Mouse (Mus musculus) frontal cortex, postnatal 14 days (tissue): ENCODE data around the gene Nme2.
"Not testable (repeated sequence)": the region's sequence is repeated elsewhere in the genome, so short reads cannot be mapped to it uniquely, and the experiment has no call there.

Experiments
- DNase-seq, 2 experiments: peaks; one replicate each; pipeline ENCODE4 v3.0.0; 2022; ENCODE audit warnings: low spot score in 2 of 2

Gene Nme2

GRCm38 (mm10) chr11:93967381-93967780 lies 11.3 kb upstream of the Nme2 start:
- no peak for DNase-seq

GRCm38 (mm10) chr11:93965391-93965790 lies 9.3 kb upstream of the Nme2 start:
- DNase-seq = no peak

- no peak for DNase-seq
These were observed 7.0 kb upstream of the Nme2 start for GRCm38 (mm10) chr11:93963013-93963412.

DNA sequence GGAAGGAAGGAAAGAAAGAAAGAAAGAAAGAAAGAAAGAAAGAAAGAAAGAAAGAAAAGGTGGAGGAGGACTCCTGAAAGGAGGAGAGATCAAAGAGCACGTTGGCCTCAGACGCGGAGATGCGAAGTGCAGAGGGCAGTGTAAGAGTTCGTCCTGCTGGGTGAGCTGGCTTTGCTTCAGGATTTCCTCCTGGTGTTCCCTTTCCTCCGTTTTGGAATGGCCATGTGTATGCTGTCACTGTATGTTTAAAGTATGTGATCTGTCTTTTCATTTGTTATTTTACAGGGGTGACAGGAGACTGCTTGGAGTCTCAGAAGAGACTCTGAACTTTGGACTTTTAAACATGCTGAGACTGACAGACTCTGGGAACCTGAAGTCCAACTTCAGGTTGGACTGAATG lies 5.4 kb upstream of the Nme2 start:
- DNase-seq = no peak

GRCm38 (mm10) chr11:93957746-93958145 lies 1.7 kb upstream of the Nme2 start:
- DNase-seq = no peak

DNA sequence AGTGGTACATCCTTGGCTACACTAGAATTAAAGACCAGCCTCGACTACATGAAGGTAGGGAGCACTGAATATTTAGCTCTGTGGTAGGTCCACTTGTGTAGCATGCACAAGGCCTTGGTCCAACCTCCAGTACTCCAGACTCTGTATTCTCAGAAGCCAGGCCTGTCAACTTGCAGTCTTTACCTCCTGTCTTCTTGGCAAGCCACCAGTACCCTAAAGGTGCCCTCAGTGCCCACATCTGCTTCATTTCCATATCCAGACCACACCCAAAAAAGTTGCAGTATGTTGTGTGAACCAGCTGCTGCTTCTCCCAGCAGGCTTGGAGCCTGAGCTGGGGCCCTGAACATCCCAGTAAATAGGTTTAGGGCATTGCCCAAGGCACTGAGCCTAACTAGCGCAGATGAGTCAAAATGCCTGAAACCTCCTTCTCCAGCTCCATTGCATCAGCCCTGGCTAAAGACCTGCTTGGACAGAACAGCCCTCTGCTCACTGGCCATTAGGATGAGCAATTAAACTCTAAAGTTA lies 1.0 kb upstream of the Nme2 start:
- peak in 1 of 2 experiments; percentile 17 for DNase-seq

- peak; percentile 78 to 84 for DNase-seq
These were observed 556 bp downstream of the Nme2 start for GRCm38 (mm10) chr11:93955256-93956150.

GRCm38 (mm10) chr11:93954738-93955255 lies 1.3 kb downstream of the Nme2 start:
- no peak for DNase-seq

DNA sequence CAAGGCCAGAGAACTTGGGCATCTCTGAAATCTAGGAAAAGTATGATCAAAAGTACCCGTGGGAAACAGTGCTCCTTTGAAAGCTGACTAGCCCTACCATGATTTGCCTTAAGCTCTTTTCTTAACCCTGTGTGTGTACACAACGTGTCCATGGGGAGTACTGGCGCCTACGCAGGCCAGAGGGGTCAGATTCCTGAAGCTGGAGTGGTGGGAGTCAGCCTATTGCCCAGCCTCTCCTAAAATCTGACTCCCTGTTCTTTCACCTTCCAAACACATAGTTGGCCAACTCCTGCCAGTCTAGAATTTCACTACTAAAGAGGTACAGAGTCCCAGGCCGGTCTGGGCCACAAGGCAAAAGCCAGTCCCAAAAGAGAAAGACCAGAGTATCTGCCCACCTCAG lies 3.7 kb downstream of the Nme2 start:
- DNase-seq = no peak

- DNase-seq = no peak
These were observed 6.0 kb downstream of the Nme2 start for GRCm38 (mm10) chr11:93950045-93950444.

DNA sequence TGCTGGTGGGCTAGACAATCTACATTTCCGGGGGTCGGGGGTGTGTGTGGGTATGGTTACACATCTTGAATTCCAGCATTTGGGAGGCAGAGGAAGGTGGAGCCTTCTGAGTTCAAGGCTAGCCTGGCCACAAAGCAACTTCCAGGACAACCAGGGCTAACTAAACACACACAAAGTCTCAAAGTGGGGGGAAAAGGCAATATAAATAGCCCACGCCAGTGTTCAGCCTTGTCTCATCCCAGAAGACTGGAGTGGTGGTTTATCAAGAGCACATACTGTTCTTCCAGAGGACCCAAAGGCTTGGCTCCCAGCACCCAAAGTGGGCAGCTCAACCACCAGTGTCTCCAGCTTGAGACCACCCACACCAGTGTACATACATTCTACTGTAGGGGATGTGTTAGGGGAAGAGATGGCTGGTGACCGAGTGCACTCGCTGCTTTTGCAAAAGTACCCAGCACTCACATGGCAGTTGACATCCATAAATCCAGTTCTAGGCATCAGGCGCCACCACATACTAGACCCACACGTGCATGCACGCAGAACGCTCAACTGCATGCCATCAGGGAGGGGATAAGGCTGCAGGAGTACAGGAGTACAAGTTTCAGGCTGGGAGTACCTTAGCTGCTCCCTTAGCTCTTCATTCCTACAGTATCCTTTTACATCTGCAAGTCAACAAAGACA lies 7.0 kb downstream of the Nme2 start:
- no peak for DNase-seq

DNA sequence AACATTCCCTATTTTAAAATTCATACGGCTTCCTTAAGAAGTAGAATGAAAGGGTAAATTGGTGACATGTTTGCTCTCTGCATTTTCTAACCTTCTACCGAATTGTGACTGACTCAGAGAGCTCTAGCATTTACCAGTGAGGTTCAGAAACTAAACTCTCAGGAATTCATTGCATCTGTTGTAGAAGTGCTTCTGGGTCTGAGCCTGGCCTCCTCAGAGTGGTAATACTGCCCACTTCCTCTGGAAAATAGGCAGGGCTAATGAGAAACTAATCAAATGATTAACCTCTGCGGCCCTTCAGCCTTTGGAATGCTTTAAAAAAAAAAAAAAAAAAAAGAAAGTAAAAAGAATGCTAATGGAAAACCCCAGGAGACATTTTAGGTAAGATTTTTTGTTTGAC lies 11.1 kb downstream of the Nme2 start:
- no peak for DNase-seq

- DNase-seq = no peak
These were observed 15.2 kb downstream of the Nme2 start for GRCm38 (mm10) chr11:93940906-93941305.

- no peak for DNase-seq
These were observed 27.0 kb downstream of the Nme2 start for GRCm38 (mm10) chr11:93929106-93929505.

GRCm38 (mm10) chr11:93915019-93915418 lies 41.0 kb downstream of the Nme2 start:
- DNase-seq = not testable (repeated sequence)

- no peak for DNase-seq
These were observed 44.5 kb downstream of the Nme2 start for GRCm38 (mm10) chr11:93911603-93912002.

DNA sequence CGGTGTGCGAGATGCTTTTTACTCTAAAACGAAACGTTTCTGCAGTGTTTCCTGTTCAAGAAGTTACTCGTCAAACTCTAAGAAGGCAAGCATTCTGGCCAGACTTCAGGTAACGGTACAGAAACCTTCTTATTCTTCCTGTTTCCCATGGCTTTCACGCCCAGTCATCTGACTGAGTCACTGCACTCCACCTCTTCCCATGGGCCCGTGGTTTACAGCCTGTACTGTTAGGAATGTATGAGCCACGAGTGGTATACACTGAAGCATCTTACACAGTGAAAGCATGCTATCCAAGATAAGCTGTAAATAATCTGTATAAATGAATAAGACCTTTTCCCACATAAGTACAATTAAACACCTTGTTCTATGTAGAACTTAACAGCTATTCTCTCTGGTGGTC lies 47.2 kb downstream of the Nme2 start:
- DNase-seq = no peak

- DNase-seq = no peak
These were observed 48.2 kb downstream of the Nme2 start for GRCm38 (mm10) chr11:93907839-93908238.

DNA sequence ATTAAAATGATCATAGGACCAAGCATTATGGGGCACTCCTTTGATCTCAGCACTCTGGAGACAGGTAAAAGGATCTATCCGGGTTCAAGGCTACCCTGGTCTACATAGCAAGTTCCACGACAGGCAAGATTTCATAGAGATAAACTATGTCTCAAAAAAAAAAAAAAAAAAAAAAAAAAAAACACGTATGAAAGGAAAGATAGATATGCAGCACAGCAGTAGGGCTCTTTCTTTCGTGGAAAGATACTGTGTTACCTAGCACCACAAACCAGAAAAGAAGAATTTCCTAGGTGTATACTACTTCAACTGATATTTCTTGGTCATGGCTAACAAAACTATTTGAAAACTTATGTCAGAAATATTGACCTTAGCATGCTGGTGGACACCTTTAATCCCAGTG lies 49.2 kb downstream of the Nme2 start:
- DNase-seq = no peak
